9 mouse cellular contexts compared by ENCODE assay signal in the genomic region with DNA sequence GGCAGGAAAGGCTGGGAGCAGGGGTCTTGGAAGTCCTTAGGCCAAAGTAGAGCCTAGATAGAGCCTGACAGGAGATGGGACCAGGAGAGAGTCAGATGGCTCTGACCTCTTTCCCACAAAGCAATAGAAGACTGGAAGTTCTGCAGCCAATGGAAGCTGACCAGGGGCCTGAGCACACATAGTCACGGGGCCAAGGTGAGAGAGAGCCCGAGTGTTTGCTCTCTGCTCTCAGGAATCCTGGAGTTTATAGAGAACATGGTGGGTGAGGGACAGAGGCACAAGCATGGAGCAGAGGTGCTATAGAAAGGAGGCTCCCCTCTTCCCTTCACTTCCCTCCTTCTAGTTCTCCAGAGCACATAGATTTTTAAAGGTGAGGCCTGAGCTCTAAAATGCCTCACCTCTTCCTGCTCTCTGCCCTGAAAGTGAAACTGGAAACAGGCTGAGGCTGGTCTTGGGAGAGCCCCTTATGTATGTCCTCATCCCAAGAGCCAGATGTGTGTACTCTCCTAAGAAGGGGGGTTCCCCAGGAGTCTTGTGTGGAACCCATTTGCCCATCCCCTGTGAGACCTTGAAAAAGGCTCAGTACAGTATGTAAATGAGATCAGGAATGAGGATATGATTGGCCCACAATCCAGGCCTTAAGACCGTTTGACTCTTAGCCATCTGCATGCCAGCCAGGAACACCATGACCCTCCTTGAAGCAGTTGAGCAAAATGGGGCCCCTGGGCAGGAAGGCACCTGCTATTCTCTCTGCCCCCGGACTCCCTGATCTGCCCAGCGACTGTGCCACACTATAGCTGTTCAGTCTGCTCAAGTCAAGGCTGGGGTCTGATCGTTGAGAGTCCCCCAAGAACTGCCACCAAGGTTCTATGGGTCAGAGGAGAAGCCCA. TPM values are rescaled to one million over a fixed set of nuclear protein-coding genes. Genes with fewer than 3 reads are reported as not detected.
A peak's percentile ranks its signal among the peaks of the same experiment; 100 is the strongest.
DNase-seq lines count a peak whose midpoint lies in the region; ATAC-seq and TF ChIP-seq lines count a peak whose summit lies in the region.
"Had no signal": no experiment of that assay in that cellular context is flagged by ENCODE, and none has a peak within 500 bp of the region (broad histone marks: within the 10 kb centered on the region; RNA-seq: fewer than 3 reads in every experiment).

No protein-coding gene starts in this region.

- DNase-seq in forebrain, embryonic 10.5 days (ENCODE audit: extremely low spot score, low spot score), result no peak
- no peak for DNase-seq in forebrain, embryonic 11.5 days (ENCODE audit: low spot score)
- no peak for DNase-seq in midbrain, embryonic 10.5 days (ENCODE audit: low spot score)
- DNase-seq in midbrain, embryonic 11.5 days (ENCODE audit: low spot score, missing footprints), result no peak
- no peak for DNase-seq in spleen, adult 18-20 months
- no peak for DNase-seq in cerebellum, postnatal 14 days

- peaks cover 5% of the 10 kb centered on the region; the same call in 1 of the 2 replicates for H3K9me3 ChIP-seq in forebrain, embryonic 10.5 days
- H3K9me3 ChIP-seq in forebrain, embryonic 11.5 days (ENCODE audit: control insufficient read depth, low read length), result no peaks in the 10 kb centered on the region
- no peaks in the 10 kb centered on the region for H3K9me3 ChIP-seq in midbrain, embryonic 10.5 days (replicated peaks)
- H3K9me3 ChIP-seq in midbrain, embryonic 11.5 days (ENCODE audit: control insufficient read depth, low read length), result no peaks in the 10 kb centered on the region
- no peaks in the 10 kb centered on the region for H3K9me3 ChIP-seq in intestine, postnatal 0 days (ENCODE audit: control insufficient read depth)
- H3K9me3 ChIP-seq: liver, embryonic 15.5 days had no signal

- H3K4me2 ChIP-seq in forebrain, embryonic 11.5 days (ENCODE audit: low read depth, low read length, severe bottlenecking), result no peak overlapping the region
- no peak overlapping the region for H3K4me2 ChIP-seq in midbrain, embryonic 11.5 days
- H3K4me2 ChIP-seq in intestine, postnatal 0 days (replicated peaks; ENCODE audit: low read depth), result no peak overlapping the region
- H3K4me2 ChIP-seq: liver, embryonic 15.5 days had no signal

- no peak for ATAC-seq in forebrain, embryonic 11.5 days (replicated peaks; ENCODE audit: low FRiP score)
- no peak for ATAC-seq in midbrain, embryonic 11.5 days (ENCODE audit: low FRiP score)
- ATAC-seq in intestine, postnatal 0 days, result peak; percentile 48

- no peaks in the 10 kb centered on the region for H3K36me3 ChIP-seq in forebrain, embryonic 10.5 days (replicated peaks)
- no peaks in the 10 kb centered on the region for H3K36me3 ChIP-seq in forebrain, embryonic 11.5 days (ENCODE audit: control insufficient read depth, insufficient read depth, low read length)
- no peaks in the 10 kb centered on the region for H3K36me3 ChIP-seq in midbrain, embryonic 10.5 days
- no peaks in the 10 kb centered on the region for H3K36me3 ChIP-seq in midbrain, embryonic 11.5 days (ENCODE audit: control insufficient read depth, insufficient read depth, low read length)
- H3K36me3 ChIP-seq in intestine, postnatal 0 days (ENCODE audit: control insufficient read depth, insufficient read depth), result no peaks in the 10 kb centered on the region
- no peaks in the 10 kb centered on the region for H3K36me3 ChIP-seq in small intestine, adult 2 months (ENCODE audit: control insufficient read depth, insufficient read depth, low read length)
- H3K36me3 ChIP-seq: liver, embryonic 15.5 days had no signal

- peaks cover 32% of the 10 kb centered on the region for H3K4me1 ChIP-seq in forebrain, embryonic 10.5 days
- peaks cover 9% of the 10 kb centered on the region for H3K4me1 ChIP-seq in forebrain, embryonic 11.5 days (replicated peaks; ENCODE audit: control insufficient read depth, insufficient read depth, low read length)
- peaks cover 38% of the 10 kb centered on the region for H3K4me1 ChIP-seq in midbrain, embryonic 10.5 days
- peaks cover 11% of the 10 kb centered on the region for H3K4me1 ChIP-seq in midbrain, embryonic 11.5 days (ENCODE audit: control insufficient read depth, insufficient read depth, low read length)
- H3K4me1 ChIP-seq in intestine, postnatal 0 days (replicated peaks; ENCODE audit: control insufficient read depth, insufficient read depth, low read length), result no peaks in the 10 kb centered on the region
- H3K4me1 ChIP-seq in small intestine, adult 2 months (ENCODE audit: control insufficient read depth, insufficient read depth, insufficient read length, low read length), result peaks cover 22% of the 10 kb centered on the region

- no peak overlapping the region for H3K4me3 ChIP-seq in forebrain, embryonic 10.5 days
- no peak overlapping the region for H3K4me3 ChIP-seq in forebrain, embryonic 11.5 days (ENCODE audit: low read depth, low read length)
- no peak overlapping the region for H3K4me3 ChIP-seq in midbrain, embryonic 10.5 days
- no peak overlapping the region for H3K4me3 ChIP-seq in midbrain, embryonic 11.5 days (ENCODE audit: low read depth, low read length)
- H3K4me3 ChIP-seq in intestine, postnatal 0 days (ENCODE audit: low read depth, low read length), result no peak overlapping the region
- H3K4me3 ChIP-seq in small intestine, adult 2 months (ENCODE audit: low read depth, low read length), result no peak overlapping the region
- H3K4me3 ChIP-seq: liver, embryonic 15.5 days had no signal

- no peak for TF ChIP-seq POLR2A in small intestine, adult 2 months (IDR thresholded peaks at IDR 0.05; ENCODE audit: low read depth, low read length)

- H3K9ac ChIP-seq in forebrain, embryonic 11.5 days (ENCODE audit: low read length), result no peak overlapping the region
- H3K9ac ChIP-seq in midbrain, embryonic 11.5 days (ENCODE audit: low read length), result no peak overlapping the region
- H3K9ac ChIP-seq in intestine, postnatal 0 days (ENCODE audit: low read depth, low read length), result no peak overlapping the region
- H3K9ac ChIP-seq: liver, embryonic 15.5 days had no signal

- no peaks in the 10 kb centered on the region for H3K27me3 ChIP-seq in forebrain, embryonic 10.5 days (ENCODE audit: poor library complexity, severe bottlenecking)
- no peaks in the 10 kb centered on the region for H3K27me3 ChIP-seq in forebrain, embryonic 11.5 days (ENCODE audit: control insufficient read depth, insufficient read depth, low read length)
- no peaks in the 10 kb centered on the region for H3K27me3 ChIP-seq in midbrain, embryonic 10.5 days (ENCODE audit: low read depth, poor library complexity, severe bottlenecking)
- no peaks in the 10 kb centered on the region for H3K27me3 ChIP-seq in midbrain, embryonic 11.5 days (ENCODE audit: control insufficient read depth, insufficient read depth, low read length)
- H3K27me3 ChIP-seq in intestine, postnatal 0 days (replicated peaks; ENCODE audit: control insufficient read depth, insufficient read depth, low read length), result no peaks in the 10 kb centered on the region
- no peaks in the 10 kb centered on the region for H3K27me3 ChIP-seq in small intestine, adult 2 months (ENCODE audit: control insufficient read depth, insufficient read depth, low read length)
- H3K27me3 ChIP-seq: liver, embryonic 15.5 days had no signal

- H3K27ac ChIP-seq in forebrain, embryonic 10.5 days, result peak overlapping the region; percentile 62
- H3K27ac ChIP-seq in forebrain, embryonic 11.5 days (ENCODE audit: low read depth, low read length), result no peak overlapping the region
- peak overlapping the region; percentile 71 for H3K27ac ChIP-seq in midbrain, embryonic 10.5 days (replicated peaks)
- no peak overlapping the region for H3K27ac ChIP-seq in midbrain, embryonic 11.5 days (ENCODE audit: low read depth, low read length)
- H3K27ac ChIP-seq in intestine, postnatal 0 days (ENCODE audit: low read depth, low read length), result no peak overlapping the region
- 0 out of 2 replicates have a peak overlapping the region, but pooled peaks have one; percentile 2 for H3K27ac ChIP-seq in small intestine, adult 2 months (ENCODE audit: insufficient read depth, low read depth, low read length)
- H3K27ac ChIP-seq: liver, embryonic 15.5 days had no signal

- no peak for TF ChIP-seq CTCF in intestine, postnatal 0 days (IDR thresholded peaks at IDR 0.05; ENCODE audit: low read depth)
- no peak for TF ChIP-seq CTCF in small intestine, adult 2 months (IDR thresholded peaks at IDR 0.05; ENCODE audit: extremely low read depth, insufficient read length, insufficient replicate concordance, low read depth, low read length)

- 84% methylated on average over 6 of the region's 6 CpGs for WGBS in forebrain, embryonic 10.5 days
- 77% methylated on average over 6 of the region's 6 CpGs for WGBS in forebrain, embryonic 11.5 days
- 80% methylated on average over 6 of the region's 6 CpGs for WGBS in midbrain, embryonic 10.5 days
- 84% methylated on average over 6 of the region's 6 CpGs for WGBS in midbrain, embryonic 11.5 days
- WGBS in intestine, postnatal 0 days, result 60% methylated on average over 6 of the region's 6 CpGs
- 46% methylated on average over 6 of the region's 6 CpGs for WGBS in small intestine, adult 2 months

RNA-seq across cellular contexts. Expression of gene Irf2bpl, which starts 25.4 kb away (rescaled TPM):
- polyA plus RNA-seq in forebrain, embryonic 10.5 days (2016; fragmentation: Nextera tagmentation; extraction: Ambion mirVana), result 20.5 and 22.6 TPM in 2 replicates
- 40.3 and 42.7 TPM in 2 replicates for polyA plus RNA-seq in forebrain, embryonic 11.5 days (2014; fragmentation: Nextera tagmentation; extraction: Ambion mirVana)
- polyA plus RNA-seq in midbrain, embryonic 10.5 days (2016; fragmentation: Nextera tagmentation; extraction: Ambion mirVana), result 28.6 and 39.6 TPM in 2 replicates
- 24.4 and 26.4 TPM in 2 replicates for polyA plus RNA-seq in midbrain, embryonic 11.5 days (2014; fragmentation: Nextera tagmentation; extraction: Ambion mirVana)
- 10.0 and 10.7 TPM in 2 replicates for polyA plus RNA-seq in intestine, postnatal 0 days (2015; fragmentation: Nextera tagmentation; extraction: Ambion mirVana)
- polyA plus RNA-seq in small intestine, adult 2 months (2012; rRNA removed), result 17.5 and 30.5 TPM in 2 replicates

Comparison
In these comparisons a context has a peak if more than half of its experiments do, and no peak if none do; other contexts are left out.
1. H3K27ac ChIP-seq: peak in forebrain, embryonic 10.5 days (single experiment), midbrain, embryonic 10.5 days (single experiment) and small intestine, adult 2 months (single experiment); none in forebrain, embryonic 11.5 days (single experiment), midbrain, embryonic 11.5 days (single experiment) and intestine, postnatal 0 days (single experiment).